Mouse (Mus musculus) cortical plate, adult 2 months (tissue): Measurements from ENCODE around the gene Filip1l.

Source experiments
- CTCF ChIP-seq: fragments of 200-500 bp; IDR thresholded peaks from 2 replicates; pipeline ENCODE4 v1.5.1; 2011; ENCODE audit warnings: mild to moderate bottlenecking, control low read depth, low read length; ENCODE audit not compliant: insufficient read depth; ENCODE audit errors: extremely low read depth
- POLR2A ChIP-seq: fragments of 200-500 bp; IDR thresholded peaks from 2 replicates; pipeline ENCODE4 v1.6.1; 2011; ENCODE audit warnings: mild to moderate bottlenecking, low read length, control low read depth; ENCODE audit not compliant: insufficient read depth; ENCODE audit errors: extremely low read depth

GRCm38 (mm10) chr16:57473415-57474085 is 120.7 kb downstream of the Filip1l start:
- TF ChIP-seq CTCF (no peak), POLR2A (no peak)
